Mouse (Mus musculus) ES-E14 (cell line): ENCODE data around the gene Prr7. TPM values are rescaled to one million over a fixed set of nuclear protein-coding genes. Genes with fewer than 3 reads are reported as not detected.
A peak's percentile ranks its signal among the peaks of the same experiment; 100 is the strongest.

Source experiments
- DNase-seq: peaks from one replicate; pipeline ENCODE4 v3.0.0-alpha.2; 2013; ENCODE audit warnings: low read depth, low spot score
- H3K27ac ChIP-seq: 2 replicates; pipeline ENCODE4 v1.5.1; 2012; ENCODE audit warnings: low read depth, mild to moderate bottlenecking, low read length, moderate library complexity, mixed read lengths; ENCODE audit not compliant: poor library complexity, insufficient read depth, severe bottlenecking
- H3K36me3 ChIP-seq: 2 replicates; pipeline ENCODE4 v1.6.1; 2012; ENCODE audit warnings: mild to moderate bottlenecking, low read length, moderate library complexity, mixed read lengths; ENCODE audit not compliant: control insufficient read depth, poor library complexity, insufficient read depth, severe bottlenecking
- H3K4me1 ChIP-seq, 2 experiments: fragments of 150-350 bp in 1 of 2; sonication (generic) in 1 of 2; 2 replicates each; pipeline ENCODE4 v1.6.1; 2012; ENCODE audit warnings: low read length in 2 of 2, mild to moderate bottlenecking in 1 of 2, mixed read lengths in 1 of 2; ENCODE audit not compliant: control insufficient read depth in 2 of 2, insufficient read depth in 2 of 2, poor library complexity in 1 of 2
- H3K4me3 ChIP-seq, 2 experiments: fragments of 150-350 bp in 1 of 2; sonication (generic) in 1 of 2; 2 replicates each; pipeline ENCODE4 v1.5.1; 2012; ENCODE audit warnings: low read length in 2 of 2, low read depth in 1 of 2, mild to moderate bottlenecking in 1 of 2, mixed read lengths in 1 of 2; ENCODE audit not compliant: insufficient read depth in 1 of 2, poor library complexity in 1 of 2, severe bottlenecking in 1 of 2
- H3K9ac ChIP-seq: 2 replicates; pipeline ENCODE4 v1.6.1; 2012; ENCODE audit warnings: low read depth, mild to moderate bottlenecking, low read length, mixed read lengths; ENCODE audit not compliant: poor library complexity, insufficient read depth, severe bottlenecking
- H3K9me3 ChIP-seq: fragments of 150-350 bp; sonication (generic); 2 replicates; pipeline ENCODE4 v1.6.1; 2012; ENCODE audit warnings: low read depth, mild to moderate bottlenecking, low read length; ENCODE audit not compliant: control insufficient read depth, insufficient read depth
- CHD2 ChIP-seq: IDR thresholded peaks from 2 replicates; pipeline ENCODE4 v1.6.1; 2014; ENCODE audit warnings: mild to moderate bottlenecking, low read depth, low read length, inconsistent platforms
- HCFC1 ChIP-seq: IDR thresholded peaks from 2 replicates; pipeline ENCODE4 v1.6.1; 2012; ENCODE audit warnings: low read length, inconsistent platforms, borderline replicate concordance; ENCODE audit not compliant: insufficient read depth
- MAFK ChIP-seq: IDR thresholded peaks from 2 replicates; pipeline ENCODE4 v1.6.1; 2014; ENCODE audit warnings: mild to moderate bottlenecking, low read depth, low read length, inconsistent platforms; ENCODE audit not compliant: insufficient read depth
- ZC3H11A ChIP-seq: IDR thresholded peaks from 2 replicates; pipeline ENCODE4 v1.6.1; 2012; ENCODE audit warnings: low read depth, mild to moderate bottlenecking, inconsistent platforms, low read length, borderline replicate concordance
- ZNF384 ChIP-seq: IDR thresholded peaks from 2 replicates; pipeline ENCODE4 v1.6.1; 2012; ENCODE audit warnings: low read depth, low read length, inconsistent platforms
- in situ Hi-C, 2 experiments: fragments of 600-800 bp; cut with MboI; formaldehyde crosslinking; loops; one replicate each; pipeline ENCODE4 v1.15.1; 2025; ENCODE audit warnings: low sequenced_read_pairs in 2 of 2, inconsistent platforms in 1 of 2; ENCODE audit not compliant: unreplicated experiment in 2 of 2
- total RNA-seq: library from RNA; depleted of rRNA; stranded (reverse); fragments of 300-350 nt; gene quantifications from 2 replicates; pipeline ENCODE4 v1.2.3, GENCODE M21; 2012

Gene Prr7
- total RNA-seq, 1 experiment, result 2.5 TPM

- Histone ChIP-seq H3K4me1 (peaks cover 0 to 9% of the 10 kb centered on the region in 2 experiments; a peak in 2 of 4 replicates), H3K9ac (no peak overlapping the region), H3K9me3 (no peaks in the 10 kb centered on the region), H3K36me3 (no peaks in the 10 kb centered on the region), H3K4me3 (peak overlapping the region; percentile 22 to 52; a peak in 2 of 4 replicates), H3K27ac (no peak overlapping the region)
- no peak for DNase-seq
- TF ChIP-seq ZC3H11A, result no peak
- no peak for TF ChIP-seq ZNF384
- TF ChIP-seq CHD2, result no peak
- no peak for TF ChIP-seq HCFC1
- TF ChIP-seq MAFK, result no peak
- in situ Hi-C loops, result no loop called here
Measured at GRCm38 (mm10) chr13:55420018-55420932, 43.8 kb upstream of the Prr7 start.

DNA sequence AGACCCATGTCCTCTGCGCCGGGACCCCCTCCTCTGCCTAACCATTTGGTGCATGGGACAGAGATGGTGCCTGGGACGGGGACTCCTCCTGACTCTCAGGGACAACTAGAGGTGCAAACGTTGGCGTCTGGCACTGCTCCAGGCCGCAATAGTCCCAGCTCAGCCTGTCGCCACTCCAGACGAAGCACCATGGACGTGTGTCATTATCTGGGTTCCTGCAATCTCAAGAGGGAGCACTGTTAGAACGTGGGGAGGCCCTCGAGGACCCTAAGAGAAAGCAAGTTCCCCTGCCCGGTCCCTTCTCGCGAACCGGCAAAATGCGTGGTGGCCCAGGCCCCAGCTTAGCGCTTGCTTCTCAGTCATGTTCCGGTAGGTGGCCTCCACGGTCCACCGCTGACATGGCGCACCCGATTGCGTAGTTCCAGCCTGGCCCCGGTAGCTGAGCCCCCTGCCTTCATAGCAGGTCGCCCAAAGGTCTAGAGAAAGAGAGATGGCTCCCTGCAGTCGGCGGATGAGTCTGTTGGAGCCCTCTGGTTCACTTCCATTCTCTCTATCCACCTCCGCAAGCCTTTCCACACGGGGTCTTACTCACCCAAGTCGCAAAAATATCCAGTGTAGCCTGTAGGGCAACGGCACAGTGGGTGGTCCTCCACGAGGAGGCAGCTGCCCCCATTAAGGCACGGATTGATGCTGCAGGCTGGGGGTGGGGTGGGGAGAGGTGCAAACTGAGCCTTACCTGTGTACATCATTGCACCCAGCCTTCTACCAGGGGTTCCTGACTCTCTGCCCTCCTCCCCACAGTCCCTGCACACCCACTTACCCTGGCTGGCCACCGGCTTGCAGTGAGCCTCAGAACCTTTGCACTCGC lies 42.9 kb upstream of the Prr7 start:
- Histone ChIP-seq H3K36me3 (no peaks in the 10 kb centered on the region), H3K4me1 (peaks cover 0 to 9% of the 10 kb centered on the region in 2 experiments; a peak in 2 of 4 replicates), H3K9me3 (no peaks in the 10 kb centered on the region), H3K9ac (no peak overlapping the region), H3K4me3 (peak overlapping the region; percentile 22 to 52; a peak in 2 of 4 replicates), H3K27ac (no peak overlapping the region)
- DNase-seq, result no peak
- in situ Hi-C loops, result no loop called here
- no peak for TF ChIP-seq HCFC1
- no peak for TF ChIP-seq CHD2
- TF ChIP-seq ZC3H11A, result no peak
- no peak for TF ChIP-seq MAFK
- TF ChIP-seq ZNF384, result no peak

GRCm38 (mm10) chr13:55426613-55427012 lies 37.5 kb upstream of the Prr7 start, which contains the start of gene F12:
F12 (minus strand) TSS chr13:55426793.
- DNase-seq, result no peak
- Histone ChIP-seq H3K9me3 (no peaks in the 10 kb centered on the region), H3K36me3 (no peaks in the 10 kb centered on the region), H3K4me1 (peaks cover 0 to 4% of the 10 kb centered on the region in 2 experiments; a peak in 1 of 4 replicates), H3K27ac (no peak within 1 kb of the TSS), H3K4me3 (no peak within 1 kb of the TSS), H3K9ac (no peak within 1 kb of the TSS)
- in situ Hi-C loops, result no loop called here
- TF ChIP-seq ZNF384 (no peak), ZC3H11A (no peak), MAFK (no peak), CHD2 (no peak), HCFC1 (no peak)

DNA sequence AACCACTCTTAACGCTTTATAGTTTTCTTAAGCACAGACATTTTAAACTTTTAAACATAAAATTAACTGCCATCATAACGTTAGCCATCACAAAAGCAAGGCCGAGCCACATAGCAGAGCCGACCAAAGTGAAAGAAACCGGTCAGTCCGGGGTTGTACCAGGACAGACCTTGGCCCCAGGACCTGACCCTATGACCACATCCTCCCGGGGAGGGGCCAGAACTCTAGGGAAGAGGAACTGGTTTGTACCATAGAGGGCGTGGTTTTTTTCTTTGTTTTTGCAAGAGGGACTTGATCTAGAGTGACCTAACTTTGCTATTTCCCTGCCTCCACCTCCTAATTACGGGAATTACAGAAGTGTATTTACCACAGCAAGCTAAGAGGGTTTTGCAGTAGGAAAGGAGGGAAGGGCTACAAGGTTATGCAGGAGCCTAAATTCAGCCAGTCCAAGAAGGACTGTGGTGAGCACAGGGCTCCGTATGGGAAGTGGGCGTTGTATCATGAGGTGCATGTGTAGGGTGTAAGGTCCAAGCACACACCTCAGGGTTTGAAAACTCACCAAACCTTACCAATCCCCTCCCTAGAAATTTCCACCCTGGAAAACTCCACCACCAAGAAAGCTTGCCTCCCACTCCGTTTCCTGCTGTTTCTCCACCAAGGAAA lies 34.7 kb upstream of the Prr7 start:
- no peak for DNase-seq
- in situ Hi-C loops, result no loop called here
- no peak for TF ChIP-seq ZNF384

More for the DNA sequence above, 34.7 kb upstream of the Prr7 start:
- H3K9me3 ChIP-seq, result no peaks in the 10 kb centered on the region
- H3K27ac ChIP-seq, result no peak overlapping the region
- no peak overlapping the region for H3K9ac ChIP-seq
- no peak overlapping the region for H3K4me3 ChIP-seq
- no peaks in the 10 kb centered on the region for H3K36me3 ChIP-seq
- H3K4me1 ChIP-seq, result 0 out of 4 replicates have a peak, but pooled peaks cover 0 to 2% of the 10 kb centered on the region in 2 experiments
